Mouse (Mus musculus) CH12.LX (cell line): ENCODE data around the gene Col18a1. TPM values are rescaled to one million over a fixed set of nuclear protein-coding genes. Genes with fewer than 3 reads are reported as not detected.

Experiments used
- DNase-seq: peaks from one replicate; pipeline ENCODE4 v3.0.0-alpha.2; 2013; ENCODE audit errors: extremely low read depth
- H3K27ac ChIP-seq: 2 replicates; pipeline ENCODE4 v1.5.1; 2012; ENCODE audit warnings: low read depth, mild to moderate bottlenecking, control low read depth, moderate library complexity; ENCODE audit not compliant: insufficient read depth
- H3K27me3 ChIP-seq: replicated peaks from 2 replicates; pipeline ENCODE3; 2012; ENCODE audit warnings: inconsistent platforms
- H3K36me3 ChIP-seq, 2 experiments: replicated peaks in 1 of 2; 2 replicates each; pipeline versions ENCODE3 to v1.6.1; 2012; ENCODE audit warnings: inconsistent platforms in 1 of 2, low read length in 1 of 2, mild to moderate bottlenecking in 1 of 2, mixed read lengths in 1 of 2, moderate library complexity in 1 of 2; ENCODE audit not compliant: control insufficient read depth in 1 of 2, insufficient read depth in 1 of 2
- H3K4me1 ChIP-seq, 2 experiments: 2 replicates each; pipeline ENCODE4 v1.6.1; 2012; ENCODE audit warnings: inconsistent platforms in 1 of 2, moderate library complexity in 1 of 2; ENCODE audit not compliant: insufficient read depth in 2 of 2, control insufficient read depth in 1 of 2
- H3K4me2 ChIP-seq: 2 replicates; pipeline ENCODE4 v1.6.1; 2012; ENCODE audit warnings: low read depth, mild to moderate bottlenecking, control low read depth; ENCODE audit not compliant: poor library complexity, insufficient read depth, severe bottlenecking
- H3K4me3 ChIP-seq, 3 experiments: fragments of 150-350 bp in 1 of 3; sonication (generic) in 1 of 3; replicated peaks in 1 of 3; 2 replicates each; pipeline versions ENCODE3 to v1.5.1; 2011 to 2012; ENCODE audit warnings: low read depth in 2 of 3, low read length in 2 of 3, mild to moderate bottlenecking in 2 of 3, moderate library complexity in 2 of 3, control low read depth in 1 of 3, improper control_type of control experiment in 1 of 3, inconsistent platforms in 1 of 3, mixed read lengths in 1 of 3; ENCODE audit not compliant: poor library complexity in 1 of 3
- H3K79me2 ChIP-seq: replicated peaks from 2 replicates; pipeline ENCODE4 v1.6.1; 2012; ENCODE audit warnings: mild to moderate bottlenecking, moderate library complexity; ENCODE audit not compliant: control insufficient read depth, poor library complexity, insufficient read depth, severe bottlenecking; ENCODE audit errors: extremely low read depth
- H3K9ac ChIP-seq: 2 replicates; pipeline ENCODE4 v1.6.1; 2012; ENCODE audit warnings: low read depth, mild to moderate bottlenecking, control low read depth, moderate library complexity; ENCODE audit not compliant: insufficient read depth
- H3K9me3 ChIP-seq: replicated peaks from 2 replicates; pipeline ENCODE3; 2012; ENCODE audit warnings: low read length, inconsistent platforms, mixed read lengths
- BHLHE40 ChIP-seq: IDR thresholded peaks from 2 replicates; pipeline ENCODE4 v1.6.1; 2011; ENCODE audit warnings: mild to moderate bottlenecking, low read depth, low read length, improper control_type of control experiment
- CHD2 ChIP-seq: IDR thresholded peaks from 2 replicates; pipeline ENCODE4 v1.6.1; 2011; ENCODE audit warnings: low read length, improper control_type of control experiment
- ELF1 ChIP-seq: IDR thresholded peaks from 2 replicates; pipeline ENCODE4 v1.6.1; 2014; ENCODE audit warnings: low read depth, mild to moderate bottlenecking, inconsistent platforms, low read length, improper control_type of control experiment
- ETS1 ChIP-seq: conservative IDR thresholded peaks from 2 replicates; pipeline ENCODE4 v1.6.1; 2012; ENCODE audit warnings: low read depth, mild to moderate bottlenecking, inconsistent platforms, low read length, improper control_type of control experiment, moderate library complexity
- HCFC1 ChIP-seq: IDR thresholded peaks from 2 replicates; pipeline ENCODE4 v1.6.1; 2012; ENCODE audit warnings: low read depth, mild to moderate bottlenecking, inconsistent platforms, low read length, improper control_type of control experiment
- IRF4 ChIP-seq: IDR thresholded peaks from 2 replicates; pipeline ENCODE4 v1.6.1; 2014; ENCODE audit warnings: low read depth, mild to moderate bottlenecking, inconsistent platforms, low read length, improper control_type of control experiment
- KAT2A ChIP-seq: IDR thresholded peaks from 2 replicates; pipeline ENCODE4 v1.6.1; 2012; ENCODE audit warnings: low read length, improper control_type of control experiment, inconsistent platforms; ENCODE audit not compliant: insufficient replicate concordance
- MAFK ChIP-seq: IDR thresholded peaks from 2 replicates; pipeline ENCODE4 v1.6.1; 2011; ENCODE audit warnings: low read length, improper control_type of control experiment; ENCODE audit not compliant: insufficient replicate concordance
- MAX ChIP-seq: IDR thresholded peaks from 2 replicates; pipeline ENCODE4 v1.6.1; 2011; ENCODE audit warnings: low read length, improper control_type of control experiment
- MYC ChIP-seq: IDR thresholded peaks from 2 replicates; pipeline ENCODE4 v1.6.1; 2011; ENCODE audit warnings: low read depth, mild to moderate bottlenecking, improper control_type of control experiment, low read length
- NELFE ChIP-seq: IDR thresholded peaks from 2 replicates; pipeline ENCODE4 v1.6.1; 2011; ENCODE audit warnings: low read depth, low read length, improper control_type of control experiment
- PAX5 ChIP-seq: IDR thresholded peaks from 2 replicates; pipeline ENCODE4 v1.6.1; 2012; ENCODE audit warnings: low read length, inconsistent platforms, mixed read lengths
- POLR2AphosphoS2 ChIP-seq: IDR thresholded peaks from 2 replicates; pipeline ENCODE4 v1.6.1; 2011; ENCODE audit warnings: low read depth, low read length, improper control_type of control experiment
- SIN3A ChIP-seq: IDR thresholded peaks from 2 replicates; pipeline ENCODE4 v1.6.1; 2012; ENCODE audit warnings: low read length, improper control_type of control experiment, inconsistent platforms
- SMC3 ChIP-seq: IDR thresholded peaks from 2 replicates; pipeline ENCODE4 v1.6.1; 2011; ENCODE audit warnings: low read depth, low read length, improper control_type of control experiment
- TBP ChIP-seq: conservative IDR thresholded peaks from 2 replicates; pipeline ENCODE4 v1.6.1; 2011; ENCODE audit warnings: low read depth, low read length, improper control_type of control experiment
- USF1 ChIP-seq: IDR thresholded peaks from 2 replicates; pipeline ENCODE4 v1.6.1; 2014; ENCODE audit warnings: low read depth, mild to moderate bottlenecking, inconsistent platforms, low read length, improper control_type of control experiment
- ZKSCAN1 ChIP-seq: IDR thresholded peaks from 2 replicates; pipeline ENCODE4 v1.6.1; 2012; ENCODE audit warnings: low read depth, inconsistent platforms, low read length, improper control_type of control experiment, borderline replicate concordance
- dilution Hi-C: fragments of 300-500 bp; cut with MboI; formaldehyde crosslinking; loops from 2 replicates; pipeline ENCODE4 v1.14.3; 2020; ENCODE audit warnings: low sequenced_read_pairs; ENCODE audit not compliant: extremely low pct_unique_long_range_greater_than_20kb, extremely low pct_ligation_motif_present
- in situ Hi-C: fragments of 300-500 bp; cut with MboI; formaldehyde crosslinking; loops from 3 replicates; pipeline ENCODE4 v1.14.3; 2019; ENCODE audit warnings: low sequenced_read_pairs, low pct_ligation_motif_present, low pct_unique_long_range_greater_than_20kb, mixed read lengths
- polyA plus RNA-seq: library from polyadenylated mRNA; unstranded; fragments of >175 nt; gene quantifications from 2 replicates; pipeline ENCODE4 v1.2.1, GENCODE M21; 2012; ENCODE audit warnings: low read depth; ENCODE audit not compliant: insufficient read length
- total RNA-seq, 2 experiments: library from RNA; depleted of rRNA; stranded (reverse); fragments of 300-350 nt in 1 of 2; fragments of >200 nt in 1 of 2; gene quantifications; 2 replicates each; pipeline ENCODE4 v1.2.3; 2012 to 2014

Gene Col18a1
- total and polyA plus RNA-seq, 3 experiments: 0.17 to 14.5 (median 1.7) TPM

- no peaks in the 10 kb centered on the region for H3K36me3 ChIP-seq
- H3K4me3 ChIP-seq: no peak overlapping the region
- H3K9me3 ChIP-seq: peaks cover 3% of the 10 kb centered on the region
- no peak overlapping the region for H3K27ac ChIP-seq
- H3K79me2 ChIP-seq: no peaks in the 10 kb centered on the region
- dilution Hi-C loops: no loop called here
- DNase-seq: no peak
- H3K4me2 ChIP-seq: no peak overlapping the region
- H3K4me1 ChIP-seq: peaks cover 0 to 10% of the 10 kb centered on the region in 2 experiments; a peak in 2 of 4 replicates
- no peak for TF ChIP-seq PAX5
- TF ChIP-seq KAT2A: no peak
- no peak for TF ChIP-seq BHLHE40
- no peak for TF ChIP-seq ETS1
- no peak for TF ChIP-seq CHD2
- TF ChIP-seq SIN3A: no peak
- TF ChIP-seq MAFK: no peak
- no peak for TF ChIP-seq POLR2AphosphoS2
- no peak for TF ChIP-seq HCFC1
- no peak for TF ChIP-seq ZKSCAN1
- no peak for TF ChIP-seq SMC3
- in situ Hi-C loops: no loop called here
- H3K27me3 ChIP-seq: peaks cover 76% of the 10 kb centered on the region
- no peak overlapping the region for H3K9ac ChIP-seq
Observed at GRCm38 (mm10) chr10:77097890-77098200, 68.5 kb downstream of the Col18a1 start.

- in situ Hi-C loops (no loop called here), dilution Hi-C loops (no loop called here)
- Histone ChIP-seq H3K4me3 (no peak overlapping the region), H3K79me2 (no peaks in the 10 kb centered on the region), H3K9ac (no peak overlapping the region), H3K36me3 (no peaks in the 10 kb centered on the region), H3K4me1 (peaks cover 0 to 10% of the 10 kb centered on the region in 2 experiments; a peak in 2 of 4 replicates), H3K27me3 (peaks cover 80% of the 10 kb centered on the region), H3K9me3 (peaks cover 9% of the 10 kb centered on the region), H3K4me2 (no peak overlapping the region), H3K27ac (no peak overlapping the region)
- DNase-seq: no peak
- TF ChIP-seq TBP: no peak
- no peak for TF ChIP-seq MAX
- TF ChIP-seq ELF1: no peak
- TF ChIP-seq BHLHE40: no peak
- TF ChIP-seq CHD2: no peak
- no peak for TF ChIP-seq USF1
- no peak for TF ChIP-seq NELFE
- TF ChIP-seq POLR2AphosphoS2: no peak
- TF ChIP-seq MYC: no peak
- no peak for TF ChIP-seq IRF4
Observed at GRCm38 (mm10) chr10:77097006-77097889, 69.1 kb downstream of the Col18a1 start.
